Mouse (Mus musculus) gastrocnemius, adult 2 months (tissue): ENCODE data around the gene Spata2. TPM values are rescaled to one million over a fixed set of nuclear protein-coding genes. Genes with fewer than 3 reads are reported as not detected.

Experiments
- DNase-seq: peaks from one replicate; pipeline ENCODE4 v3.0.0; 2022
- H3K27ac ChIP-seq: fragments of 200-600 bp; 2 replicates; pipeline ENCODE4 v1.8.1; 2022; ENCODE audit warnings: mild to moderate bottlenecking
- H3K4me3 ChIP-seq: fragments of 200-600 bp; 2 replicates; pipeline ENCODE4 v1.8.1; 2022; ENCODE audit warnings: mild to moderate bottlenecking, moderate library complexity
- CTCF ChIP-seq: fragments of 200-600 bp; IDR thresholded peaks from 2 replicates; pipeline ENCODE4 v1.8.1; 2022; ENCODE audit warnings: antibody characterized with exemption, mild to moderate bottlenecking, moderate library complexity
- intact Hi-C: fragments of 180-260 bp; cut with DNase I; formaldehyde crosslinking; loops from one replicate; pipeline ENCODE4 v1.15.1; 2025
- total RNA-seq, 2 experiments: library from RNA; stranded (reverse); gene quantifications; 2 replicates each; pipeline ENCODE4 v1.2.3; 2021

The Spata2 gene
- total RNA-seq, 2 experiments from 2014 or later: 18.4 to 18.9 TPM

- no peak for TF ChIP-seq CTCF
- peak overlapping the region; percentile 86 for H3K27ac ChIP-seq
Measured at GRCm38 (mm10) chr2:167486573-167486972, 6.1 kb downstream of the Spata2 start.

GRCm38 (mm10) chr2:167485501-167486377, 6.9 kb downstream of the Spata2 start:
- peak; percentile 86 for DNase-seq
- Histone ChIP-seq H3K27ac (peak overlapping the region; percentile 86), H3K4me3 (peak overlapping the region; percentile 60)
- TF ChIP-seq CTCF: no peak
- intact Hi-C loops: no loop called here

More at GRCm38 (mm10) chr2:167486573-167486972, 6.1 kb downstream of the Spata2 start:
- intact Hi-C loops: no loop called here
- DNase-seq: no peak
- peak overlapping the region; percentile 60 for H3K4me3 ChIP-seq

GRCm38 (mm10) chr2:167484932-167485331, 7.8 kb downstream of the Spata2 start:
- Histone ChIP-seq H3K4me3 (peak overlapping the region; percentile 60), H3K27ac (peak overlapping the region; percentile 86)
- intact Hi-C loops: no loop called here
- no peak for DNase-seq
- TF ChIP-seq CTCF: no peak

GRCm38 (mm10) chr2:167483827-167484410, 8.8 kb downstream of the Spata2 start:
- no peak for DNase-seq
- peak overlapping the region; percentile 86; the same call in 1 of the 2 replicates for H3K27ac ChIP-seq
- peak overlapping the region; percentile 60 for H3K4me3 ChIP-seq
- intact Hi-C loops: no loop called here
- no peak for TF ChIP-seq CTCF

- TF ChIP-seq CTCF: no peak
- Histone ChIP-seq H3K27ac (no peak overlapping the region), H3K4me3 (no peak overlapping the region)
- DNase-seq: no peak
- intact Hi-C loops: no loop called here
Measured at GRCm38 (mm10) chr2:167483081-167483826, 9.4 kb downstream of the Spata2 start.

GRCm38 (mm10) chr2:167482681-167483080, 10.0 kb downstream of the Spata2 start:
- no peak overlapping the region for H3K27ac ChIP-seq
- no peak for DNase-seq
- no peak for TF ChIP-seq CTCF
- intact Hi-C loops: no loop called here
- H3K4me3 ChIP-seq: no peak overlapping the region

- intact Hi-C loops: no loop called here
- Histone ChIP-seq H3K27ac (no peak overlapping the region), H3K4me3 (no peak overlapping the region)
- DNase-seq: no peak
- no peak for TF ChIP-seq CTCF
Measured at GRCm38 (mm10) chr2:167479501-167479900, 13.2 kb downstream of the Spata2 start.

GRCm38 (mm10) chr2:167478128-167478527, 14.6 kb downstream of the Spata2 start:
- no peak for TF ChIP-seq CTCF
- DNase-seq: no peak
- Histone ChIP-seq H3K27ac (no peak overlapping the region), H3K4me3 (no peak overlapping the region)
- intact Hi-C loops: no loop called here

GRCm38 (mm10) chr2:167476762-167477161, 15.9 kb downstream of the Spata2 start:
- intact Hi-C loops: no loop called here
- no peak for DNase-seq
- Histone ChIP-seq H3K27ac (peak overlapping the region; percentile 86), H3K4me3 (no peak overlapping the region)
- no peak for TF ChIP-seq CTCF

- intact Hi-C loops: no loop called here
- peak; percentile 74 for DNase-seq
- H3K27ac ChIP-seq: peak overlapping the region; percentile 86
- H3K4me3 ChIP-seq: no peak overlapping the region
- peak; percentile 29; the same call in 1 of the 2 replicates for TF ChIP-seq CTCF
Measured at GRCm38 (mm10) chr2:167476200-167476688, 16.4 kb downstream of the Spata2 start.

GRCm38 (mm10) chr2:167475596-167475995, 17.1 kb downstream of the Spata2 start:
- Histone ChIP-seq H3K4me3 (no peak overlapping the region), H3K27ac (peak overlapping the region; percentile 86)
- no peak for DNase-seq
- no peak for TF ChIP-seq CTCF
- intact Hi-C loops: no loop called here

GRCm38 (mm10) chr2:167474218-167474617, 18.5 kb downstream of the Spata2 start:
- H3K4me3 ChIP-seq: no peak overlapping the region
- H3K27ac ChIP-seq: peak overlapping the region; percentile 86; the same call in 1 of the 2 replicates
- no peak for TF ChIP-seq CTCF
- DNase-seq: no peak
- intact Hi-C loops: no loop called here

GRCm38 (mm10) chr2:167471585-167471984, 21.1 kb downstream of the Spata2 start:
- Histone ChIP-seq H3K4me3 (no peak overlapping the region), H3K27ac (peak overlapping the region; percentile 76)
- TF ChIP-seq CTCF: no peak
- intact Hi-C loops: no loop called here
- peak; percentile 78 for DNase-seq
